Mouse (Mus musculus): ENCODE measurements around the gene AI182371. TPM values are rescaled to one million over a fixed set of nuclear protein-coding genes. Genes with fewer than 3 reads are reported as not detected.

Gene AI182371
- polyA plus RNA-seq, 1 experiment = 0.25 TPM

GRCm38 (mm10) chr2:35038580-35039375, 62.6 kb downstream of the AI182371 start:
- H3K4me1 ChIP-seq (ENCODE audit: control insufficient read depth, insufficient read depth, insufficient read length) = no peaks in the 10 kb centered on the region
- no peak for DNase-seq (ENCODE audit: low read depth in 1 of 2, low spot score in 2 of 2)
- no peaks in the 10 kb centered on the region for H3K27me3 ChIP-seq (ENCODE audit: control insufficient read depth, insufficient read depth, low read length)
- TF ChIP-seq CTCF (IDR thresholded peaks at IDR 0.05; ENCODE audit: extremely low read depth, insufficient read depth, insufficient read length, insufficient replicate concordance) (no peak), POLR2A (IDR thresholded peaks at IDR 0.05; ENCODE audit: low read depth, low read length) (no peak)
- no peak overlapping the region for H3K27ac ChIP-seq (ENCODE audit: insufficient read depth, low read length)
- 81% methylated on average over 9 of the region's 9 CpGs for WGBS
- H3K4me3 ChIP-seq (ENCODE audit: extremely low read depth, insufficient read depth, insufficient read length) = no peak overlapping the region
- H3K36me3 ChIP-seq (ENCODE audit: control insufficient read depth, insufficient read depth, low read length) = no peaks in the 10 kb centered on the region

Other genes starting within 250 kb of the AI182371 start
- gene Cutal, start 227.1 kb downstream of the AI182371 start, polyA plus RNA-seq (2012; rRNA removed) = 0.59 TPM in 1 of 2 replicates, not detected in the other
- gene Psmd5, start 226.6 kb downstream of the AI182371 start, polyA plus RNA-seq (2012; rRNA removed) = 5.8 and 6.9 TPM in 2 replicates
- 3.7 and 4.7 TPM in 2 replicates for gene Phf19, start 187.5 kb downstream of the AI182371 start, polyA plus RNA-seq (2012; rRNA removed)
- gene Traf1, start 139.8 kb downstream of the AI182371 start, polyA plus RNA-seq (2012; rRNA removed) = 64.4 and 72.8 TPM in 2 replicates
- gene Hc, start 40.1 kb downstream of the AI182371 start, polyA plus RNA-seq (2012; rRNA removed) = not detected in 2 replicates
- 19.7 and 21.6 TPM in 2 replicates for gene Cntrl, start 7.9 kb upstream of the AI182371 start, polyA plus RNA-seq (2012; rRNA removed)
- gene Rab14, start 99.6 kb upstream of the AI182371 start, polyA plus RNA-seq (2012; rRNA removed) = 106 and 244 TPM in 2 replicates
- 183 and 203 TPM in 2 replicates for gene Gsn, start 154.8 kb upstream of the AI182371 start, polyA plus RNA-seq (2012; rRNA removed)
- 34.3 and 41.9 TPM in 2 replicates for gene Stom, start 235.4 kb upstream of the AI182371 start, polyA plus RNA-seq (2012; rRNA removed)